ENCODE assay signal across 8 mouse cellular contexts in the genomic region with DNA sequence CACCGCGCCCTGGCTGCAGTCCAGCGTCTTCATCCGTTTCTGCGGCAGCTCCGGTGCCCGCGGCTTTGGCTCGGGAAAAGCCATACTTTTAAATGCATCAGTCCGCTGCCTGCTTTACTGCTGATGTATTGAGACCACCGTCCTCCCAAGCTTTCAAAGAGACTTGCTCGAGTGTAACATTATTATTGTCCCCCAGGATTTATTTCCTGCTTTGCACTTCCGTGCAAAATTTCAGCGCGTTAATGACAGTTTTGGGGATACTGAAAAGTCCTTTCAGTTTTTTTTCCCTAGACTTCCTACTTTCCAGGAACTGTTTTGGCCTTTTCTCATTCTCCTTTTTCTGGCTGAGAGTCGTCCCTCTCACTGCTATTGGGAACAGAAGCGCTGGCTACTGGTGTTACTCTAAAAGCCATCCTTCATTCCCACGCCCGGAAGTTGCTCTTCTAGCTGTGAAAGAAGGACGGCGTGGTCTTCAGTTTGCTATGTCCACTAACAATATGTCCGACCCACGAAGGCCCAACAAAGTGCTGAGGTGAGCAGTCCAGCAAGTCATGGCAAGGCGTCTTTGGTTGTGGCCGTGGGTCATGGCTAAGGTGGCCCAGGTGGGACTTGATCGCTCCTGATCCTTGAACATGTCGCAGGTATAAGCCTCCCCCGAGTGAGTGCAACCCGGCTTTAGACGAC. TPM values are rescaled to one million over a fixed set of nuclear protein-coding genes. Genes with fewer than 3 reads are reported as not detected.
A peak's percentile ranks its signal among the peaks of the same experiment; 100 is the strongest.
DNase-seq lines count a peak whose midpoint lies in the region; ATAC-seq and TF ChIP-seq lines count a peak whose summit lies in the region.

TSS of gene Wdr83os (plus strand) at position 209 of the 684 bp plus-strand sequence.

- TF ChIP-seq POLR2A in limb, embryonic 14.5 days (IDR thresholded peaks at IDR 0.05; ENCODE audit: borderline replicate concordance, extremely low read depth, insufficient read depth, insufficient read length), result no peak

- H3K4me3 ChIP-seq in intestine, postnatal 0 days (ENCODE audit: low read depth, low read length), result peak within 1 kb of the TSS; percentile 89
- peak within 1 kb of the TSS; percentile 63 for H3K4me3 ChIP-seq in limb, embryonic 14.5 days (replicated peaks; ENCODE audit: low read length)
- H3K4me3 ChIP-seq in midbrain, embryonic 15.5 days, result peak within 1 kb of the TSS; percentile 88
- H3K4me3 ChIP-seq in stomach, embryonic 16.5 days (replicated peaks; ENCODE audit: low read length), result peak within 1 kb of the TSS; percentile 77

- ATAC-seq in intestine, postnatal 0 days, result no peak
- peak; percentile 34; the same call in 1 of the 2 replicates for ATAC-seq in limb, embryonic 14.5 days (ENCODE audit: low FRiP score, low read depth)
- ATAC-seq in midbrain, embryonic 15.5 days (replicated peaks), result peak; percentile 19
- ATAC-seq in stomach, embryonic 16.5 days (ENCODE audit: insufficient read depth, low FRiP score), result 0 out of 2 replicates have a peak, but pooled peaks have one; percentile 2

- under 1% methylated on average over 30 of the region's 30 CpGs for WGBS in intestine, postnatal 0 days
- under 1% methylated on average over 30 of the region's 30 CpGs for WGBS in limb, embryonic 14.5 days
- WGBS in midbrain, embryonic 15.5 days, result under 1% methylated on average over 30 of the region's 30 CpGs
- WGBS in stomach, embryonic 16.5 days, result under 1% methylated on average over 30 of the region's 30 CpGs

- H3K27ac ChIP-seq in intestine, postnatal 0 days (ENCODE audit: low read depth, low read length), result peak within 1 kb of the TSS; percentile 81
- H3K27ac ChIP-seq in limb, embryonic 14.5 days (replicated peaks; ENCODE audit: low read depth, low read length), result peak within 1 kb of the TSS; percentile 65
- H3K27ac ChIP-seq in midbrain, embryonic 15.5 days, result peak within 1 kb of the TSS; percentile 83
- H3K27ac ChIP-seq in stomach, embryonic 16.5 days (ENCODE audit: low read length), result peak within 1 kb of the TSS; percentile 86

- H3K9me3 ChIP-seq in intestine, postnatal 0 days (ENCODE audit: control insufficient read depth), result no peaks in the 10 kb centered on the region
- no peaks in the 10 kb centered on the region for H3K9me3 ChIP-seq in limb, embryonic 14.5 days (ENCODE audit: control insufficient read depth, low read length)
- no peaks in the 10 kb centered on the region for H3K9me3 ChIP-seq in midbrain, embryonic 15.5 days
- H3K9me3 ChIP-seq in stomach, embryonic 16.5 days (replicated peaks; ENCODE audit: control insufficient read depth, low read length), result no peaks in the 10 kb centered on the region

- peak within 1 kb of the TSS; percentile 98 for H3K4me2 ChIP-seq in intestine, postnatal 0 days (replicated peaks; ENCODE audit: low read depth)
- H3K4me2 ChIP-seq in limb, embryonic 14.5 days (replicated peaks; ENCODE audit: low read depth, low read length, severe bottlenecking), result peak within 1 kb of the TSS; percentile 92
- H3K4me2 ChIP-seq in midbrain, embryonic 15.5 days, result peak within 1 kb of the TSS; percentile 98
- H3K4me2 ChIP-seq in stomach, embryonic 16.5 days (ENCODE audit: low read depth, low read length), result peak within 1 kb of the TSS; percentile 96

- TF ChIP-seq CTCF in intestine, postnatal 0 days (IDR thresholded peaks at IDR 0.05; ENCODE audit: low read depth), result no peak

- H3K9ac ChIP-seq in intestine, postnatal 0 days (ENCODE audit: low read depth, low read length), result peak within 1 kb of the TSS; percentile 86
- peak within 1 kb of the TSS; percentile 71 for H3K9ac ChIP-seq in limb, embryonic 14.5 days (ENCODE audit: low read depth, low read length, severe bottlenecking)
- peak within 1 kb of the TSS; percentile 88 for H3K9ac ChIP-seq in midbrain, embryonic 15.5 days
- peak within 1 kb of the TSS; percentile 96 for H3K9ac ChIP-seq in stomach, embryonic 16.5 days (ENCODE audit: low read length)

- peak; percentile 91 for DNase-seq in 416B (ENCODE audit: low read depth)
- DNase-seq in T-cell, adult 2 months (ENCODE audit: low spot score), result peak; percentile 59
- peak; percentile 83 for DNase-seq in embryo, embryonic 11 days
- DNase-seq in gonadal fat pad, adult 2 months (ENCODE audit: low read depth), result no peak
- peak; percentile 75 for DNase-seq in limb, embryonic 14.5 days (ENCODE audit: low spot score)

- peaks cover 25% of the 10 kb centered on the region for H3K36me3 ChIP-seq in intestine, postnatal 0 days (ENCODE audit: control insufficient read depth, insufficient read depth)
- H3K36me3 ChIP-seq in limb, embryonic 14.5 days (ENCODE audit: control insufficient read depth, insufficient read depth, low read length), result peaks cover 27% of the 10 kb centered on the region
- H3K36me3 ChIP-seq in midbrain, embryonic 15.5 days (replicated peaks), result peaks cover 2% of the 10 kb centered on the region; the same call in 1 of the 2 replicates
- no peaks in the 10 kb centered on the region for H3K36me3 ChIP-seq in stomach, embryonic 16.5 days (ENCODE audit: control insufficient read depth, insufficient read depth, low read length)

- no peaks in the 10 kb centered on the region for H3K27me3 ChIP-seq in intestine, postnatal 0 days (replicated peaks; ENCODE audit: control insufficient read depth, insufficient read depth, low read length)
- no peaks in the 10 kb centered on the region for H3K27me3 ChIP-seq in limb, embryonic 14.5 days (ENCODE audit: control insufficient read depth, insufficient read depth, low read length)
- H3K27me3 ChIP-seq in midbrain, embryonic 15.5 days (replicated peaks), result no peaks in the 10 kb centered on the region
- no peaks in the 10 kb centered on the region for H3K27me3 ChIP-seq in stomach, embryonic 16.5 days (ENCODE audit: control insufficient read depth, insufficient read depth, low read length)

- H3K4me1 ChIP-seq in intestine, postnatal 0 days (replicated peaks; ENCODE audit: control insufficient read depth, insufficient read depth, low read length), result peaks cover 7% of the 10 kb centered on the region
- peaks cover 16% of the 10 kb centered on the region for H3K4me1 ChIP-seq in limb, embryonic 14.5 days (ENCODE audit: control insufficient read depth, insufficient read depth, low read length)
- H3K4me1 ChIP-seq in midbrain, embryonic 15.5 days, result peaks cover 37% of the 10 kb centered on the region
- H3K4me1 ChIP-seq in stomach, embryonic 16.5 days (ENCODE audit: control insufficient read depth, insufficient read depth, low read length), result peaks cover 25% of the 10 kb centered on the region

RNA-seq across cellular contexts. Expression of gene Wdr83os, which starts in this region (rescaled TPM):
- 170 and 198 TPM in 2 replicates for polyA plus RNA-seq in gonadal fat pad, adult 2 months (2012; rRNA removed)
- polyA plus RNA-seq in intestine, postnatal 0 days (2015; fragmentation: Nextera tagmentation; extraction: Ambion mirVana), result 93.1 and 93.6 TPM in 2 replicates
- 87.2 and 112 TPM in 2 replicates for polyA plus RNA-seq in limb, embryonic 14.5 days (2012; rRNA removed)
- 138 and 139 TPM in 2 replicates for polyA plus RNA-seq in limb, embryonic 14.5 days (2014; fragmentation: Nextera tagmentation; extraction: Ambion mirVana)
- 135 TPM in 2 replicates for polyA plus RNA-seq in midbrain, embryonic 15.5 days (2015; fragmentation: Nextera tagmentation; extraction: Ambion mirVana)
- polyA plus RNA-seq in stomach, embryonic 16.5 days (2015; fragmentation: Nextera tagmentation; extraction: Ambion mirVana), result 116 and 131 TPM in 2 replicates
